Mouse (Mus musculus) hindbrain, postnatal 0 days (tissue): ENCODE measurements around the gene Nelfb. TPM values are rescaled to one million over a fixed set of nuclear protein-coding genes. Genes with fewer than 3 reads are reported as not detected.

Experiments
- ATAC-seq: fragments of 200-750 bp; cut with Nextera tagmentation; 2 replicates; pipeline ENCODE4 v1.8.0; 2017; ENCODE audit warnings: mild to moderate bottlenecking, moderate TSS enrichment, moderate library complexity
- DNase-seq: peaks from one replicate; pipeline ENCODE4 v3.0.0-alpha.2; 2015; ENCODE audit warnings: low spot score
- H3K27ac ChIP-seq: fragments of 300-500 bp; sonication (generic); 2 replicates; pipeline ENCODE4 v1.5.1; 2014; ENCODE audit warnings: mild to moderate bottlenecking
- H3K27me3 ChIP-seq: fragments of 300-500 bp; sonication (generic); 2 replicates; pipeline ENCODE4 v1.6.1; 2014; ENCODE audit warnings: low read length, mixed read lengths; ENCODE audit not compliant: insufficient read depth
- H3K36me3 ChIP-seq: fragments of 300-500 bp; sonication (generic); 2 replicates; pipeline ENCODE4 v1.6.1; 2014; ENCODE audit warnings: low read length, mixed read lengths; ENCODE audit not compliant: insufficient read depth
- H3K4me1 ChIP-seq: fragments of 300-500 bp; sonication (generic); 2 replicates; pipeline ENCODE4 v1.6.1; 2014; ENCODE audit warnings: antibody characterized with exemption, low read length, mixed read lengths; ENCODE audit not compliant: insufficient read depth
- H3K4me2 ChIP-seq: fragments of 300-500 bp; sonication (generic); 2 replicates; pipeline ENCODE4 v1.6.1; 2014; ENCODE audit warnings: low read depth, mild to moderate bottlenecking, low read length, moderate library complexity, mixed read lengths
- H3K4me3 ChIP-seq: fragments of 300-500 bp; sonication (generic); 2 replicates; pipeline ENCODE4 v1.5.1; 2014; ENCODE audit warnings: low read length
- H3K9ac ChIP-seq: fragments of 300-500 bp; sonication (generic); replicated peaks from 2 replicates; pipeline ENCODE4 v1.6.1; 2014; ENCODE audit warnings: mild to moderate bottlenecking, low read length, moderate library complexity, mixed read lengths
- H3K9me3 ChIP-seq: fragments of 300-500 bp; sonication (generic); 2 replicates; pipeline ENCODE4 v1.6.1; 2016; ENCODE audit warnings: low read length, mixed read lengths
- CTCF ChIP-seq: IDR thresholded peaks from 2 replicates; pipeline ENCODE4 v1.5.1; 2016; ENCODE audit warnings: antibody characterized with exemption, control low read depth, low read depth
- WGBS: fragments of 180-500 bp; shearing (Covaris S2); extraction: QIAGEN DNeasy Blood & Tissue Kit; methylation state at CpG from one replicate; pipeline ENCODE4 v1.1.7; 2014; 5-methylcytosine and 5-hydroxymethylcytosine counted together
- polyA plus RNA-seq: library from polyadenylated mRNA; unstranded; fragments of >200 nt; fragmentation: Nextera tagmentation; extraction: Ambion mirVana; gene quantifications from 2 replicates; pipeline ENCODE4 v1.2.1, GENCODE M21; 2015
- total RNA-seq: library from RNA; depleted of rRNA; stranded (reverse); fragments of >200 nt; gene quantifications from 2 replicates; pipeline ENCODE4 v1.2.3, GENCODE M21; 2014; rRNA removed

Nelfb gene
- total and polyA plus RNA-seq, 2 experiments from 2014 or later, result 82.0 to 90.3 TPM

DNA sequence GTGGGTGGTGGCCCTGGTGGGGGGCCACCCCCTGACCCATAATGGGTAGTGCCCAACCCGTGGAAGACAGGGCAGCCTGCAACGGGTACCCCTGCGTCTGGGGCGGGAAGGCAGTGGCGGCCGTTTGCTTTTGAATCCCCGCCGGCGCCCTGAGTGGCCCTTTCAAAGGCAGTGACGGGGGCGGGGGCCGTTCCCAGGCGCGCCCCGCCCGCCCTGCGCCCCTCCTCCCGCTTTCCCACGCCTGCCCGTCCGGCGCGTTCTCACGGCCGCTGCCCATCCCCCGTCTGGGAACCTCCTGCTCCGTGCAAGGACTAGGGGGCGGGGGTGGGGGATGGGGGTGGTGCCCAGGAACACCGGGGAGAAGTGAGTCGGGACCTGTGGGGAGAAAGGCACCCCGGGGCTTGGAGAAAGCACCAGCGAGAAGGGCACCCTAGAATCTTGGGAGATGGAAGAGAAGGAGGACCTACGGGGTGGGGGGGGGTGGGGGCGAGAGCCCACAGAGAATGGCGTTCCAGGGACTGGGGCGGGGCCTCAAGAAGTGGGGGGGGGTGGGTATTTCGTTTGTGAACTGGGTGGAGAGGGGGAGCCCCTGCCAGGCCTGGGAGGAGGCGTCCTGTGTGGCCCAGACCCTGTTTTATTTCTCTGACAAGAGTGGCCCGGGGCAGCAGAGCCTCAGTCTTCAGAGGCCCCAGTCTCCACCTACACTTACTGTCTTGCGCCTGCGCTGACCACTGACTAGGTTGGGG is 43.2 kb downstream of the Nelfb start:
- no peaks in the 10 kb centered on the region for H3K27me3 ChIP-seq
- no peaks in the 10 kb centered on the region for H3K36me3 ChIP-seq
- no peak for TF ChIP-seq CTCF
- peaks cover 20% of the 10 kb centered on the region for H3K4me1 ChIP-seq
- ATAC-seq, result peak; percentile 81
- WGBS, result under 1% methylated on average over 28 of the region's 41 CpGs
- peak overlapping the region; percentile 65 for H3K27ac ChIP-seq
- no peaks in the 10 kb centered on the region for H3K9me3 ChIP-seq
- peak; percentile 84 for DNase-seq
- H3K4me3 ChIP-seq, result peak overlapping the region; percentile 44
- peak overlapping the region; percentile 78 for H3K4me2 ChIP-seq
- peak overlapping the region; percentile 64 for H3K9ac ChIP-seq

DNA sequence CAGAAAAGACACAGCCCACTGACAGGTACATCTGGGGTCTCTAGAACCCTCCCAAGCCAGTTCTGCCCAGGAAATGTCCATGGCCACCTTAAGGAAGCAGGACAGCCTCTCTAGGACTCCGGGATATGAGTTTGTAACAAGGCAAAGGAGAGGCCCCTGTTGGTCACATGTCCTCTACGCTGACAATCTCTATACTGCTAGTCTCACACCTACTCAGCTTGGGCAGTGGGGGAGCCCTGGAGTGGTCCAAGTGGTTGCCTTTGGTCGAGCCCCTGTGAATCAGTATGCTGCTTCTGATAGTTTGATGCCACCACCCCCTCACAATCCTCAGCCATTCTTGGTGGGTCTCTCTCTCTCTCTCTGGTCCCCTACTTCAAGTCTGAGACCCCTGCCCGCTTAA is 43.8 kb downstream of the Nelfb start:
- no peaks in the 10 kb centered on the region for H3K27me3 ChIP-seq
- peak overlapping the region; percentile 64 for H3K9ac ChIP-seq
- H3K4me3 ChIP-seq, result peak overlapping the region; percentile 44
- H3K9me3 ChIP-seq, result no peaks in the 10 kb centered on the region
- no peaks in the 10 kb centered on the region for H3K36me3 ChIP-seq
- DNase-seq, result peak; percentile 40
- H3K4me2 ChIP-seq, result peak overlapping the region; percentile 78
- peak; percentile 29 for TF ChIP-seq CTCF
- H3K27ac ChIP-seq, result peak overlapping the region; percentile 65; the same call in 1 of the 2 replicates
- peaks cover 20% of the 10 kb centered on the region for H3K4me1 ChIP-seq
- ATAC-seq, result peak; percentile 66
- WGBS, result 14% methylated on average over 4 of the region's 4 CpGs

DNA sequence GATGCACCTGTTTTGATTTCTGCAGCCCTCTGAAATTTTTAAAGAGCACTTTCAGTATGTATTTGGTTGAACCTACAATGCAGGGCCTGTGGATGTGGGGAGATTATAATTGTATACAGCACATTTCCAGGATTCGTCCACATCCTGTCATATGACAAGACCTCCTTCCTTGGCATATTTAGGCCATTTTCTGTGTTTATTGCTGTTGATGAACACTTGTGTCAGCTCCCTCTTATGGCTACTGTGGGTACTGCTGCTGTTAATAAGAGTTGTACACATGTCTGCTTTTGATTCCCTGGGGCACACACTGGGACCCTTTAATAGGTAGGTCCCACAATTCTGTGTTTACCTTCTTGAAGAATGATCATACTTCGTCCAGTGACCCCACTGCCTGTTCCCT is 53.6 kb downstream of the Nelfb start:
- DNase-seq, result peak; percentile 83
- ATAC-seq, result no peak

DNA sequence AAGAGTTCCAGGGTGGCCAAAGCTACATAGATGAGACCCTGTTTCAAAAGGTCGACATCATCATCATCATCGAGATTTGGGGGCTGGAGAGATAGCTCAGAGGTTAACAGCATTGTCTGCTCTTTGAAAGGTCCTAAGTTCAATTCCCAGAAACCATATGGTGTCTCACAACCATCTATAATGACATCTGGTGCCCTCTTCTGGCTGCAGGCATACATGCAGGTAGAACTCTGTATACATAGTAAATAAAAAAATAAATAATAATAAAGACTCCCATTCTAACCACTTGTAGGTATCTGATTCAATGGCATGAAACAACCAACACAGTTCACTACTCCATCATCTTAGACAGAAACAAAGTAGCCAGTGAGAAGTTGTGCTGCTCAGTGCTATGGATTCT is 54.3 kb downstream of the Nelfb start:
- DNase-seq (no peak), ATAC-seq (no peak)
- Histone ChIP-seq H3K4me2 (no peak overlapping the region), H3K4me1 (no peaks in the 10 kb centered on the region), H3K27ac (no peak overlapping the region), H3K9ac (no peak overlapping the region), H3K9me3 (no peaks in the 10 kb centered on the region), H3K27me3 (no peaks in the 10 kb centered on the region), H3K4me3 (no peak overlapping the region), H3K36me3 (no peaks in the 10 kb centered on the region)
- peak; percentile 41 for TF ChIP-seq CTCF
- 42% methylated on average over 2 of the region's 2 CpGs for WGBS

More for the DNA sequence above, 53.6 kb downstream of the Nelfb start:
- Histone ChIP-seq H3K36me3 (no peaks in the 10 kb centered on the region), H3K4me3 (no peak overlapping the region), H3K9me3 (no peaks in the 10 kb centered on the region), H3K27me3 (no peaks in the 10 kb centered on the region), H3K4me2 (no peak overlapping the region), H3K9ac (no peak overlapping the region), H3K4me1 (no peaks in the 10 kb centered on the region), H3K27ac (no peak overlapping the region)
- TF ChIP-seq CTCF, result peak; percentile 77
- 34% methylated on average over 2 of the region's 2 CpGs for WGBS

DNA sequence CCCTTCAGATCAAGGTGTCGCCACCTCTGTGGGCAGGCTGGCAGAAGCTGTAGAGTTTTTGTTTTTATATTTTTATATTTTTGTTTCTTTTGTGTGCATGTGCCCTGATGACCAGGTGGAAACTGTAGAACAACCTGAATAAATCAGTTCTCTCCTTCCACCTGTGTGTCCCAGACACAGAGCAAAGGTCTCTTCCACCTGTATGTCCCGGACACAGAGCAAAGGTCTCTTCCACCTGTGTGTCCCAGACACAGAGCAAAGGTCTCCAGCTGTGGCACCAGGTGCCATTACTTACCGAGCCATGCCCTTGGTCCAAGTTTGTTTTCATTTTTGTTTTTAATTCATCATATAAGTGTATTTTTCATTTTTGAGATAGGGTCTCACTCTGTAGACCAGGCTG is 55.1 kb downstream of the Nelfb start:
- H3K9me3 ChIP-seq, result no peaks in the 10 kb centered on the region
- TF ChIP-seq CTCF, result no peak
- no peak overlapping the region for H3K4me3 ChIP-seq
- no peaks in the 10 kb centered on the region for H3K27me3 ChIP-seq
- no peak overlapping the region for H3K4me2 ChIP-seq
- H3K27ac ChIP-seq, result no peak overlapping the region
- H3K4me1 ChIP-seq, result no peaks in the 10 kb centered on the region
- H3K9ac ChIP-seq, result no peak overlapping the region
- no peak for DNase-seq
- H3K36me3 ChIP-seq, result no peaks in the 10 kb centered on the region
- WGBS, result 90% methylated on average over 3 of the region's 3 CpGs
- no peak for ATAC-seq

DNA sequence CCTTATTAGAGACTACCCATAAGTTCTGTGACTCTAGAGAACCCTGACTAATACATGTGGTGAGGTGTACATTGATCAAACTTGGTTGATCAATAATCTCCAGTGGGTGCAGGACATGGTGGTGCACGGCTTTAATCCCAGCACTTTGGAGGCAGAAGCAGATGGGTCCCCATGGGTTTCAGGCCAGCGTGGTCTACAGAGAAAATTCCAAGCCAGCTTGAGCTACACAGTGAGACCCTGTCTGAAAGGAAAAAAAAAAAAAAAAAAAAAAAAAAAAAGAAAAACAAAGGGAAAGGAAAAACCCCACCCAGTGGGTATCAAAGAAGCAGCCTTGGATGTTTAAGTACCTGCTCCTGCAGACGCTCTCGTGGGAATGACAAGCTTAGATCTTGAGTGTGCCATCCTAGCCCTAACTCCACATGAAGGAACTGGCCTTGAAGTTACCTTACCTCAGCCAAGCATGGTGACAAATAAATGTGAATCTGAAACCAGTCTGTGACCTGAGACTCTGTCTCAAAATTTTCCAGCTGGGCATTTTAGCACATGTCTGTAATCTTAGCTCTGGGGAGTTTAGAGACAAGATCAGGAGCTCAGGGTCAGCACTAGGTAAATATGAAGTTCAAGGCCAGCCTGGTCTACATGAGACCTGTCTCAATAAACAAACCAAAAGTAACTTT is 59.9 kb downstream of the Nelfb start:
- 72% methylated on average over 4 of the region's 4 CpGs for WGBS
- Histone ChIP-seq H3K4me2 (no peak overlapping the region), H3K36me3 (no peaks in the 10 kb centered on the region), H3K4me3 (no peak overlapping the region), H3K27me3 (no peaks in the 10 kb centered on the region), H3K4me1 (no peaks in the 10 kb centered on the region), H3K27ac (no peak overlapping the region), H3K9me3 (no peaks in the 10 kb centered on the region), H3K9ac (no peak overlapping the region)
- ATAC-seq (no peak), DNase-seq (no peak)
- no peak for TF ChIP-seq CTCF

Other genes starting within 250 kb of the Nelfb start
Only the 30 nearest of the 33 such genes appear.
- gene Mrpl41, start 236.4 kb downstream of the Nelfb start, total RNA-seq, result 52.0 and 52.7 TPM in 2 replicates
- 197 and 201 TPM in 2 replicates for gene Mrpl41, start 236.4 kb downstream of the Nelfb start, polyA plus RNA-seq
- gene Pnpla7, start 235.5 kb downstream of the Nelfb start, total RNA-seq, result 6.7 and 7.6 TPM in 2 replicates
- 4.1 and 4.8 TPM in 2 replicates for gene Pnpla7, start 235.5 kb downstream of the Nelfb start, polyA plus RNA-seq
- 254 and 279 TPM in 2 replicates for gene Nsmf, start 157.1 kb downstream of the Nelfb start, total RNA-seq
- gene Nsmf, start 157.1 kb downstream of the Nelfb start, polyA plus RNA-seq, result 152 and 159 TPM in 2 replicates
- gene Entpd8, start 131.2 kb downstream of the Nelfb start, total RNA-seq, result not detected in 2 replicates
- not detected in 2 replicates for gene Entpd8, start 131.2 kb downstream of the Nelfb start, polyA plus RNA-seq
- gene Noxa1, start 116.3 kb downstream of the Nelfb start, total RNA-seq, result not detected in 2 replicates
- not detected in 2 replicates for gene Noxa1, start 116.3 kb downstream of the Nelfb start, polyA plus RNA-seq
- 50.8 and 58.0 TPM in 2 replicates for gene Nrarp, start 30.7 kb downstream of the Nelfb start, total RNA-seq
- 14.2 and 14.7 TPM in 2 replicates for gene Nrarp, start 30.7 kb downstream of the Nelfb start, polyA plus RNA-seq
- gene Tor4a, start 14.6 kb downstream of the Nelfb start, total RNA-seq, result 4.0 and 4.7 TPM in 2 replicates
- 1.2 and 1.9 TPM in 2 replicates for gene Tor4a, start 14.6 kb downstream of the Nelfb start, polyA plus RNA-seq
- gene Stpg3, start 3.1 kb upstream of the Nelfb start, total RNA-seq, result not detected in 2 replicates
- not detected in 2 replicates for gene Stpg3, start 3.1 kb upstream of the Nelfb start, polyA plus RNA-seq
- not detected in 2 replicates for gene Fam166a, start 7.3 kb upstream of the Nelfb start, total RNA-seq
- gene Fam166a, start 7.3 kb upstream of the Nelfb start, polyA plus RNA-seq, result 0.42 TPM in 1 of 2 replicates, not detected in the other
- gene Tubb4b, start 13.2 kb upstream of the Nelfb start, total RNA-seq, result 827 and 864 TPM in 2 replicates
- gene Tubb4b, start 13.2 kb upstream of the Nelfb start, polyA plus RNA-seq, result 531 and 568 TPM in 2 replicates
- not detected in 2 replicates for gene Slc34a3, start 22.9 kb upstream of the Nelfb start, total RNA-seq
- not detected in 2 replicates for gene Slc34a3, start 22.9 kb upstream of the Nelfb start, polyA plus RNA-seq
- not detected in 2 replicates for gene Rnf224, start 25.3 kb upstream of the Nelfb start, total RNA-seq
- gene Rnf224, start 25.3 kb upstream of the Nelfb start, polyA plus RNA-seq, result not detected in 2 replicates
- gene Rnf208, start 30.8 kb upstream of the Nelfb start, total RNA-seq, result 156 and 170 TPM in 2 replicates
- 197 and 219 TPM in 2 replicates for gene Rnf208, start 30.8 kb upstream of the Nelfb start, polyA plus RNA-seq
- gene Cysrt1, start 31.0 kb upstream of the Nelfb start, total RNA-seq, result 0.47 TPM in 1 of 2 replicates, not detected in the other
- 0.24 and 0.44 TPM in 2 replicates for gene Cysrt1, start 31.0 kb upstream of the Nelfb start, polyA plus RNA-seq
- 8.7 and 9.7 TPM in 2 replicates for gene AL732309.1, start 35.4 kb upstream of the Nelfb start, total RNA-seq
- 2.3 and 2.6 TPM in 2 replicates for gene AL732309.1, start 35.4 kb upstream of the Nelfb start, polyA plus RNA-seq
- gene Tmem203, start 44.0 kb upstream of the Nelfb start, total RNA-seq, result 56.2 and 57.9 TPM in 2 replicates
- 26.7 and 29.7 TPM in 2 replicates for gene Tmem203, start 44.0 kb upstream of the Nelfb start, polyA plus RNA-seq
- gene Tprn, start 51.1 kb upstream of the Nelfb start, total RNA-seq, result 39.1 and 45.6 TPM in 2 replicates
- 30.0 and 31.1 TPM in 2 replicates for gene Tprn, start 51.1 kb upstream of the Nelfb start, polyA plus RNA-seq
- gene Ssna1, start 60.9 kb upstream of the Nelfb start, total RNA-seq, result 84.5 and 120 TPM in 2 replicates
- 159 and 165 TPM in 2 replicates for gene Ssna1, start 60.9 kb upstream of the Nelfb start, polyA plus RNA-seq
- gene Anapc2, start 61.0 kb upstream of the Nelfb start, total RNA-seq, result 26.1 and 46.7 TPM in 2 replicates
- gene Anapc2, start 61.0 kb upstream of the Nelfb start, polyA plus RNA-seq, result 101 and 105 TPM in 2 replicates
- gene Tmem210, start 76.7 kb upstream of the Nelfb start, total RNA-seq, result not detected in 2 replicates
- gene Tmem210, start 76.7 kb upstream of the Nelfb start, polyA plus RNA-seq, result not detected in 2 replicates
- gene Lrrc26, start 78.4 kb upstream of the Nelfb start, total RNA-seq, result 1.0 TPM in 1 of 2 replicates, not detected in the other
- 0.20 and 0.44 TPM in 2 replicates for gene Lrrc26, start 78.4 kb upstream of the Nelfb start, polyA plus RNA-seq
- gene Grin1, start 107.7 kb upstream of the Nelfb start, total RNA-seq, result 146 and 156 TPM in 2 replicates
- gene Grin1, start 107.7 kb upstream of the Nelfb start, polyA plus RNA-seq, result 69.5 and 75.7 TPM in 2 replicates
- 52.6 and 67.9 TPM in 2 replicates for gene Man1b1, start 120.8 kb upstream of the Nelfb start, total RNA-seq
- 46.7 and 49.7 TPM in 2 replicates for gene Man1b1, start 120.8 kb upstream of the Nelfb start, polyA plus RNA-seq
- gene Dpp7, start 144.9 kb upstream of the Nelfb start, total RNA-seq, result 19.0 and 30.0 TPM in 2 replicates
- gene Dpp7, start 144.9 kb upstream of the Nelfb start, polyA plus RNA-seq, result 24.7 and 27.8 TPM in 2 replicates
- gene Uap1l1, start 154.2 kb upstream of the Nelfb start, total RNA-seq, result 5.8 and 7.5 TPM in 2 replicates
- gene Uap1l1, start 154.2 kb upstream of the Nelfb start, polyA plus RNA-seq, result 15.6 and 18.5 TPM in 2 replicates
- 38.1 and 40.2 TPM in 2 replicates for gene Sapcd2, start 160.8 kb upstream of the Nelfb start, total RNA-seq
- 20.2 and 22.0 TPM in 2 replicates for gene Sapcd2, start 160.8 kb upstream of the Nelfb start, polyA plus RNA-seq
- gene Entpd2, start 184.4 kb upstream of the Nelfb start, total RNA-seq, result 8.4 and 12.9 TPM in 2 replicates
- gene Entpd2, start 184.4 kb upstream of the Nelfb start, polyA plus RNA-seq, result 10.8 and 12.3 TPM in 2 replicates
- gene Npdc1, start 187.9 kb upstream of the Nelfb start, total RNA-seq, result 249 and 289 TPM in 2 replicates
- 416 and 422 TPM in 2 replicates for gene Npdc1, start 187.9 kb upstream of the Nelfb start, polyA plus RNA-seq
- gene Fut7, start 211.8 kb upstream of the Nelfb start, total RNA-seq, result 1.0 TPM in 1 of 2 replicates, not detected in the other
- 0.18 and 0.20 TPM in 2 replicates for gene Fut7, start 211.8 kb upstream of the Nelfb start, polyA plus RNA-seq
- 84.6 and 94.9 TPM in 2 replicates for gene Abca2, start 217.2 kb upstream of the Nelfb start, total RNA-seq
- 10.7 and 12.5 TPM in 2 replicates for gene Abca2, start 217.2 kb upstream of the Nelfb start, polyA plus RNA-seq